Mouse (Mus musculus): ENCODE data around the gene Lemd1. TPM values are rescaled to one million over a fixed set of nuclear protein-coding genes. Genes with fewer than 3 reads are reported as not detected.
A peak's percentile ranks its signal among the peaks of the same experiment; 100 is the strongest.
"Not testable (repeated sequence)": the region's sequence is repeated elsewhere in the genome, so short reads cannot be mapped to it uniquely, and the experiment has no call there.

The Lemd1 gene
- polyA plus RNA-seq, 1 experiment from 2014 or later, result 18.0 TPM

DNA sequence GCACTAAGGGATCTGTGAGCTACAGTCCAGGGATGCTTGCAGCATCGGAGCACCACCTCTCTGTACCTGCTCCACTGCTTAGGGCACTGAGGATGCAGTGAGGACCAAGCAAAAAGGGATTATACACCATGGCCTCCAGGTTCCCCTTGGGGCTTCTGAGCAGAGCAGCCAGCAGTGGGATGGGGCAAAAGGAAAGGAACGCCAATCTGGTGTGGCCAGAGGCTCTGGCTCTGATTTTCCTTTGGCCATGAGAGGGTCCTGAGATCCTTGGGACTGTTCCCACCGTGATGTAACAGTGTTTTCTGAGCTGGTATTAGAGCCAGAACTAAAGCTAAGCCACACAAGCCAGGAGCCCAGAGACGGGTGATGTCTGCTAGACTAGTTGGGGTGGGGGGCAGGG lies 31.6 kb upstream of the Lemd1 start:
- Histone ChIP-seq H3K36me3 (ENCODE audit: control insufficient read depth, insufficient read depth, low read length) (no peaks in the 10 kb centered on the region), H3K27ac (ENCODE audit: low read length) (no peak overlapping the region), H3K27me3 (ENCODE audit: control insufficient read depth, insufficient read depth, low read depth, low read length) (no peaks in the 10 kb centered on the region), H3K4me2 (ENCODE audit: low read length) (no peak overlapping the region), H3K9ac (ENCODE audit: low read depth, low read length) (0 out of 2 replicates have a peak overlapping the region, but pooled peaks have one; percentile 17), H3K4me1 (ENCODE audit: control insufficient read depth, insufficient read depth, low read length) (peaks cover 24% of the 10 kb centered on the region), H3K9me3 (replicated peaks; ENCODE audit: control insufficient read depth, low read length, poor library complexity, severe bottlenecking) (no peaks in the 10 kb centered on the region), H3K4me3 (ENCODE audit: low read depth, low read length) (no peak overlapping the region)
- 45% methylated on average over 4 of the region's 4 CpGs for WGBS
- no peak for ATAC-seq

DNA sequence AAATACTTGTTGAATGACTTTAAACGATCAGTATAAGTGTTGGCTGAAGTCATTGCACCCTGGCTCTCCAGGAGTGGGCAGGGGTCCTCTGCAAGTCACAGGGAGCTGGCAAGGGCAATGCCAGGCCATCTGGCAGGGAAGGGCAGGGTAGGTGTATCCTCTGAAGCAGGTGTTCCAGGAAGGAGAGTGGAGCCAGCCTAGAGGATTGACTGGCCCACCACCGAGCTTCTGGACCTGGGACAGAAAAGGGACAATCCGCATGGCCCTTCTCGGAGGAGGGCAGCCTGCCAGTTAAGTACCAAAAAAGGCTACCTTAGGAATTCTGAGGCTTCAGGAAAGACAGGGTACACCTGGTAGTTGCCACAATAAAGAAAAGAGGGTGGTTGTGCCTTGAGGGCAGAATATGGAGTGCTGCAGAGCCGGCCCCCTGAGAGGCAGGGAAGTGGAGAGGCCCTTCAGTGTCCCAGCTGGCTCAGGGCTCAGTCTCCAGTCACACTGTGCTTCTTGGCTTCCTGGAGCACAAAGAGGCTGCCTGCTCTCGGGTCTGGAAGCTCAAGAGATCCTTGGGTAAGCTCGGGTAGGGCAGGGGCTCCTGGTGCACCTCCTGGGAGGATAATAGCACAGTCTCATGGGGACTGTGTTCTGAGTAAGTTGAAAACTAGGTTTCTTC lies 29.9 kb upstream of the Lemd1 start:
- Histone ChIP-seq H3K9me3 (replicated peaks; ENCODE audit: control insufficient read depth, low read length, poor library complexity, severe bottlenecking) (no peaks in the 10 kb centered on the region), H3K9ac (ENCODE audit: low read depth, low read length) (no peak overlapping the region), H3K27ac (ENCODE audit: low read length) (no peak overlapping the region), H3K36me3 (ENCODE audit: control insufficient read depth, insufficient read depth, low read length) (no peaks in the 10 kb centered on the region), H3K4me3 (ENCODE audit: low read depth, low read length) (no peak overlapping the region), H3K27me3 (ENCODE audit: control insufficient read depth, insufficient read depth, low read depth, low read length) (no peaks in the 10 kb centered on the region), H3K4me2 (ENCODE audit: low read length) (no peak overlapping the region), H3K4me1 (ENCODE audit: control insufficient read depth, insufficient read depth, low read length) (peaks cover 27% of the 10 kb centered on the region)
- 62% methylated on average over 7 of the region's 7 CpGs for WGBS
- ATAC-seq, result no peak

DNA sequence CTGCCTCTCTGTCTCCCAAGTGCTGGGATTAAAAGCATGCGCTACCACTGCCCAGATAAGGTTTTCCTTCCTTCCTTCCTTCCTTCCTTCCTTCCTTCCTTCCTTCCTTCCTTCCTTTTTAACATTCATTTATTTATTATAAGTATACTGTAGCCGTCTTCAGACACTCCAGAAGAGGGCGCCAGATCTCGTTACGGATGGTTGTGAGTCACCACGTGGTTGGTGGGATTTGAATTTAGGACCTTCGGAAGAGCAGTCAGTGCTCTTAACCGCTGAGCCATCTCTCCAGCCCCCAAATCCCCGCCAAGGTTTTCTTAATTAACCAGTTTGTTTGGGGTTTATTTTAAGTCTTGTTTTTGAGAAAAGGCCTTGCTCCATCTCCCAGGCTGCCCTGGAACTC lies 28.6 kb upstream of the Lemd1 start:
- H3K27me3 ChIP-seq (ENCODE audit: control insufficient read depth, insufficient read depth, low read depth, low read length); H3K4me3 ChIP-seq (ENCODE audit: low read depth, low read length); H3K27ac ChIP-seq (ENCODE audit: low read length); H3K36me3 ChIP-seq (ENCODE audit: control insufficient read depth, insufficient read depth, low read length); H3K4me2 ChIP-seq (ENCODE audit: low read length); H3K9me3 ChIP-seq (replicated peaks; ENCODE audit: control insufficient read depth, low read length, poor library complexity, severe bottlenecking); H3K9ac ChIP-seq (ENCODE audit: low read depth, low read length); ATAC-seq: not testable (repeated sequence)
- 53% methylated on average over 9 of the region's 9 CpGs for WGBS
- H3K4me1 ChIP-seq (ENCODE audit: control insufficient read depth, insufficient read depth, low read length), result peaks cover 26% of the 10 kb centered on the region

DNA sequence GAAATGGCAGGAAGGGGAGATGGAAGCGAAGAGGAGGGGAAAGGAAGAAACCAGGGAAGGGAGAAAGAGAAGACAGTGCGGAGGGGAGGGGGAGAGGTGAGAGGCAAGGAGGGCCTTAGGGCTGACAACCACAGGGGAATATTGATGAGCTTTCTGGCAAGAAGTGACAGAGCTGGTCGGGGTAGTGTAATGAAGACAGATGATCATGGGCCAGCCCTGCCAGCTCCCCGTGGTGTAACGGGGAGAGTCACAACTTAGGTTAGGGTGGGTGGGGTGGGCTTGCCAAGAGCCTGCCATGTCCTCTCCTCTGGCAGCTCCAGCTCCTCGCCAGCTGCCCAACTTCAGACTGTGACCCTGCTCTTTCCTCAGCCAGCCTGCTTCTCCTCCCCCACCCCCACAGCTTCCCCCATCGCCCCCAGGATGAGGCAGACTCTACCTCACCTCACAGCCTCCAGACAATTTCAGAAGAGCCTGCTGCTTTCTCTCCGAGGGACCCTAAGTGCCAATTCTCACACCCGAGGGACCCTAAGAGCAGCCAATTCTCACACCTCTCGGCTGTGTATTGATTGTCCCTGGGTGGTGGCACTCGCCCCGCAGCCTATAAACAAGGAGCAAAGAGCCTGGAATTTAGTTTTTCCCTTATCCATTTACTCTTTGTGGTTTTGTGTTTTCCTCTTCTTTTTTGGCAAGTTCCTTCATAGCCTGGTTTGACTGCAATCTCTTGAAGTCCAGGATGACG lies 26.3 kb upstream of the Lemd1 start:
- ATAC-seq, result peak; percentile 16; the same call in 1 of the 2 replicates
- WGBS, result 34% methylated on average over 13 of the region's 13 CpGs
- no peak overlapping the region for H3K4me3 ChIP-seq (ENCODE audit: low read depth, low read length)
- no peak overlapping the region for H3K9ac ChIP-seq (ENCODE audit: low read depth, low read length)
- H3K4me2 ChIP-seq (ENCODE audit: low read length), result no peak overlapping the region
- H3K9me3 ChIP-seq (replicated peaks; ENCODE audit: control insufficient read depth, low read length, poor library complexity, severe bottlenecking), result no peaks in the 10 kb centered on the region
- H3K27ac ChIP-seq (ENCODE audit: low read length), result no peak overlapping the region
- no peaks in the 10 kb centered on the region for H3K36me3 ChIP-seq (ENCODE audit: control insufficient read depth, insufficient read depth, low read length)
- H3K4me1 ChIP-seq (ENCODE audit: control insufficient read depth, insufficient read depth, low read length), result peaks cover 22% of the 10 kb centered on the region
- H3K27me3 ChIP-seq (ENCODE audit: control insufficient read depth, insufficient read depth, low read depth, low read length), result no peaks in the 10 kb centered on the region

DNA sequence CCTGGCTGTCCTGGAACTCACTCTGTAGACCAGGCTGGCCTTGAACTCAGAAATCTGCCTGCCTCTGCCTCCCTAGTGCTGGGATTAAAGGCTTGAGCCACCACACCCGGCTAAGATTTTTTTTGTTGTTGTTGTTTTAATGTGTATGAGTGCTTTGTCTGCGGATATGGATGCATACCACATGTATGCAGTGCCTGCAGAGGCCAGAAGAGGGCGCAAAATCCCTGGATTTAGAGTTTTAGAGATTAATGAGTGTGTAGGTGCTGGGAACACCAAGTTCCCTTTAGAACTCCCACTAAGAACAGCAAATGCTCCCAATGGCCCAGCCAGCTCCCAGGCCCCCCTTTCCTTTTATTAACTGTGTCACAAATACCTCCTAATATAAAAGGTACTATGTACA lies 25.4 kb upstream of the Lemd1 start:
- 73% methylated on average over 3 of the region's 3 CpGs for WGBS

DNA sequence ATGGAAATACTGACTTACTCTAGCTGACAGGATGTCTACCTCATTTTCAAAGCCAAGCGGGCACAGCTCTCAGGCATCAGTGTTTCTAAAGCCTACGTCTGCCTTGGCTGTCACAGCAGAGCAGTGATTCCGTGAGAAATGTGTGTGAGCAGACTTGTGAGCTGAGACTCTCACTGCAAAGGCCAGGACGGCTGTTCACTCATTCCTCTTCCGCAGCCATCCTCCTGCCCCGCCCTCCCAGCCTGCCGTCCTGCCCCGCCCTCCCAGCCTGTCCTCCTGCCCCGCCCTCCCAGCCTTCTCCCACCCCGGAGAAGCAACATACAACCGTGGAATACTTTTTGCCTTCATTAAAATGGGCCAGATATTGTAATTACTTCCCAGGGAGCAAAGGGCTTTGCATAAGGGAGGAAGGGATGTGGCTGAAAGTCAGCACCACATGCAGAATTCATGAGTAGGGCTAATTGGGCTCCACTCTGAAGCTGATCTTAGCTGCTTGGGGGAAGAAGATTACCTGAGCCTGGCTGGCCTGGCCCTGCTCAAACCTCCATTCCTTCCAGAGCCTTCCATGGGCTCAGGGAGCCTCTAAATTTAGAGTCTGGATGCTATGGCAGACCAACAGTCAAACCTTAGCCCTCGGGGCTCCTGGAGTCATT lies 23.0 kb upstream of the Lemd1 start:
- 10% methylated on average over 12 of the region's 12 CpGs for WGBS
- Histone ChIP-seq H3K9me3 (replicated peaks; ENCODE audit: control insufficient read depth, low read length, poor library complexity, severe bottlenecking) (no peaks in the 10 kb centered on the region), H3K4me3 (ENCODE audit: low read depth, low read length) (no peak overlapping the region), H3K27me3 (ENCODE audit: control insufficient read depth, insufficient read depth, low read depth, low read length) (no peaks in the 10 kb centered on the region), H3K4me2 (ENCODE audit: low read length) (peak overlapping the region; percentile 47), H3K27ac (ENCODE audit: low read length) (peak overlapping the region; percentile 79), H3K36me3 (ENCODE audit: control insufficient read depth, insufficient read depth, low read length) (no peaks in the 10 kb centered on the region), H3K4me1 (ENCODE audit: control insufficient read depth, insufficient read depth, low read length) (peaks cover 17% of the 10 kb centered on the region), H3K9ac (ENCODE audit: low read depth, low read length) (peak overlapping the region; percentile 56)
- peak; percentile 79 for ATAC-seq

More for the DNA sequence above, 25.4 kb upstream of the Lemd1 start:
- H3K9me3 ChIP-seq (replicated peaks; ENCODE audit: control insufficient read depth, low read length, poor library complexity, severe bottlenecking), result no peaks in the 10 kb centered on the region
- H3K4me2 ChIP-seq (ENCODE audit: low read length), result no peak overlapping the region
- peaks cover 17% of the 10 kb centered on the region for H3K4me1 ChIP-seq (ENCODE audit: control insufficient read depth, insufficient read depth, low read length)
- H3K9ac ChIP-seq (ENCODE audit: low read depth, low read length), result no peak overlapping the region
- H3K36me3 ChIP-seq (ENCODE audit: control insufficient read depth, insufficient read depth, low read length), result no peaks in the 10 kb centered on the region
- ATAC-seq, result no peak
- H3K4me3 ChIP-seq (ENCODE audit: low read depth, low read length), result no peak overlapping the region
- H3K27ac ChIP-seq (ENCODE audit: low read length), result no peak overlapping the region
- no peaks in the 10 kb centered on the region for H3K27me3 ChIP-seq (ENCODE audit: control insufficient read depth, insufficient read depth, low read depth, low read length)

DNA sequence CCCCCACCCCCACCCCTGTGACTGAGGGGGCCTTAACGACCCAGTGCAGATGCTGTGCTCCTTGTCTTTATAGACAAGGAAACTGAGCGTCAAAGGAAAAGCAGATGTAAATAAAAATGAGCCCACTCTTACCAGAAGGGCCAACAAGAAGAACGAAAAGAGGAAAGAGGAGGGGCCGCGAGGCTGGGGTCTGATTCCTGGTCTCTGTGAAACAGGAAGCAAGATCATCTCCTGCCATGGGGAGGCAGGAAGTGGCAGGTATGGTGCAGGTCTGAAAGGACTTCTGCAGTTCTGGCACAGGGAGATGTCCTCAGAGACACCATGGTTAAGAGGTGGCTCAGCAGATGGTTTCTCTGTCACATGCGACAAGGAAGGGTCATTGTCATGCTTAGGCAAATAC lies 20.5 kb upstream of the Lemd1 start:
- no peak for ATAC-seq
- WGBS, result 47% methylated on average over 6 of the region's 6 CpGs
- Histone ChIP-seq H3K27me3 (ENCODE audit: control insufficient read depth, insufficient read depth, low read depth, low read length) (no peaks in the 10 kb centered on the region), H3K4me1 (ENCODE audit: control insufficient read depth, insufficient read depth, low read length) (peaks cover 13% of the 10 kb centered on the region), H3K9ac (ENCODE audit: low read depth, low read length) (no peak overlapping the region), H3K9me3 (replicated peaks; ENCODE audit: control insufficient read depth, low read length, poor library complexity, severe bottlenecking) (no peaks in the 10 kb centered on the region), H3K4me2 (ENCODE audit: low read length) (no peak overlapping the region), H3K36me3 (ENCODE audit: control insufficient read depth, insufficient read depth, low read length) (no peaks in the 10 kb centered on the region), H3K27ac (ENCODE audit: low read length) (no peak overlapping the region), H3K4me3 (ENCODE audit: low read depth, low read length) (no peak overlapping the region)

DNA sequence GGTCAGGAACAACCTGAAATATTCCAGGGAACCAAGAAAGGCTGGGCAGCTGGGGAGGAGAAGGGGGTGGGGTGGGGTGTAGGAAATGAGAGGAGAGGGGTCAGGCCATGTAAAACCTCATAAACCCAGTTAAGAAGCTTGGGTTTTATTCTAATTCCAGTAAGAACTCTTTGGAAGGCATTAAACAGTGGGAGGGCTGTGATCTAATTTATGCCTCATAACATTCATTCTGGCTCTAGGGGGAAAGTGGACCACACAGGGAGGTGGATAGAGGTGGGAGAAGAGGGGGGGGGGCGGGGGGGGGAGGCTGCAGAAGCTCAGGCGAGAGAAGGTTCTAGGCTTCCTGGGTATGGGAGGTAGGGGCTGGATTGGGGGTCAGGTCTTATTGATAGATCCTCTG lies 19.6 kb upstream of the Lemd1 start:
- Histone ChIP-seq H3K9ac (ENCODE audit: low read depth, low read length) (no peak overlapping the region), H3K36me3 (ENCODE audit: control insufficient read depth, insufficient read depth, low read length) (no peaks in the 10 kb centered on the region), H3K27ac (ENCODE audit: low read length) (no peak overlapping the region), H3K4me1 (ENCODE audit: control insufficient read depth, insufficient read depth, low read length) (peaks cover 13% of the 10 kb centered on the region), H3K4me2 (ENCODE audit: low read length) (no peak overlapping the region), H3K27me3 (ENCODE audit: control insufficient read depth, insufficient read depth, low read depth, low read length) (no peaks in the 10 kb centered on the region), H3K4me3 (ENCODE audit: low read depth, low read length) (no peak overlapping the region), H3K9me3 (replicated peaks; ENCODE audit: control insufficient read depth, low read length, poor library complexity, severe bottlenecking) (no peaks in the 10 kb centered on the region)
- no peak for ATAC-seq
- WGBS, result 29% methylated on average over 1 of the region's 2 CpGs

DNA sequence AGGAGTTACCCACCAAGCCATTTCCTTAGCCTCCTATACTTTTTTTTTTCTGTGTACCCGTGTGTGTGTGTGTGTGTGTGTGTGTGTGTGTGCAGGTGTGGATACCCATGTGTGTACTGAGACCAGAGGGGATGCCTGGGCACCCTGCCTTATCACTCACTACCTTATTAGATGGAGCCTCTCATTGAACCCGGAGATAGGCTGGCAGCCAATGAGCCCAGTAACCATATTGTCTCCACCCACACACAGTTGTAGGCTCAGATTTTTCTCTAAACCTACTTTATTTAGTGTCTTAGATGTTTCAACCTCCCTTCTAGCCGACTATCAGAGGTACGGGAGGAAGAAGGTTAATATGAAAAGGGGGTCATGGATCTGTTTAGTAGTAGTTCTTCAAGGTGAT lies 4.9 kb upstream of the Lemd1 start:
- no peak for ATAC-seq

More for the DNA sequence above, 4.9 kb upstream of the Lemd1 start:
- no peaks in the 10 kb centered on the region for H3K9me3 ChIP-seq (replicated peaks; ENCODE audit: control insufficient read depth, low read length, poor library complexity, severe bottlenecking)
- H3K4me2 ChIP-seq (ENCODE audit: low read length), result no peak overlapping the region
- H3K27me3 ChIP-seq (ENCODE audit: control insufficient read depth, insufficient read depth, low read depth, low read length), result no peaks in the 10 kb centered on the region
- H3K36me3 ChIP-seq (ENCODE audit: control insufficient read depth, insufficient read depth, low read length), result no peaks in the 10 kb centered on the region
- H3K27ac ChIP-seq (ENCODE audit: low read length), result no peak overlapping the region
- peaks cover 10% of the 10 kb centered on the region for H3K4me1 ChIP-seq (ENCODE audit: control insufficient read depth, insufficient read depth, low read length)
- H3K4me3 ChIP-seq (ENCODE audit: low read depth, low read length), result no peak overlapping the region
- 89% methylated on average over 4 of the region's 4 CpGs for WGBS
- no peak overlapping the region for H3K9ac ChIP-seq (ENCODE audit: low read depth, low read length)

All from midbrain, embryonic 16.5 days (tissue).